Mouse (Mus musculus) kidney, postnatal 25 days (tissue): Measurements from ENCODE around the gene Them7.

Experiments used
- DNase-seq, 2 experiments: peaks; one replicate each; pipeline ENCODE4 v3.0.0; 2021; ENCODE audit warnings: mixed read lengths in 2 of 2

The Them7 gene

GRCm38 (mm10) chr2:105235380-105236115 lies 11.4 kb downstream of the Them7 start:
- peak; percentile 57 to 84 for DNase-seq

GRCm38 (mm10) chr2:105237424-105237823 lies 13.3 kb downstream of the Them7 start:
- DNase-seq: peak in 1 of 2 experiments; percentile 67

GRCm38 (mm10) chr2:105237841-105238240 lies 13.7 kb downstream of the Them7 start:
- DNase-seq: no peak

GRCm38 (mm10) chr2:105238775-105239174 lies 14.7 kb downstream of the Them7 start:
- peak; percentile 61 to 64 for DNase-seq

- DNase-seq: no peak
Measured at GRCm38 (mm10) chr2:105240631-105241030, 16.5 kb downstream of the Them7 start.

GRCm38 (mm10) chr2:105242940-105243339 lies 18.8 kb downstream of the Them7 start:
- DNase-seq: no peak

- no peak for DNase-seq
Measured at GRCm38 (mm10) chr2:105244733-105245132, 20.6 kb downstream of the Them7 start.

GRCm38 (mm10) chr2:105251978-105252377 lies 27.9 kb downstream of the Them7 start:
- DNase-seq: no peak

- DNase-seq: no peak
Measured at GRCm38 (mm10) chr2:105252824-105253223, 28.7 kb downstream of the Them7 start.

- DNase-seq: no peak
Measured at GRCm38 (mm10) chr2:105255457-105255856, 31.3 kb downstream of the Them7 start.

GRCm38 (mm10) chr2:105256427-105257071 lies 32.4 kb downstream of the Them7 start:
- no peak for DNase-seq

GRCm38 (mm10) chr2:105257376-105257775 lies 33.3 kb downstream of the Them7 start:
- no peak for DNase-seq

GRCm38 (mm10) chr2:105261335-105261734 lies 37.2 kb downstream of the Them7 start:
- no peak for DNase-seq

- DNase-seq: no peak
Measured at GRCm38 (mm10) chr2:105263219-105263618, 39.1 kb downstream of the Them7 start.

GRCm38 (mm10) chr2:105282407-105283077 lies 58.4 kb downstream of the Them7 start:
- no peak for DNase-seq

GRCm38 (mm10) chr2:105283811-105284210 lies 59.7 kb downstream of the Them7 start:
- no peak for DNase-seq

- no peak for DNase-seq
Measured at GRCm38 (mm10) chr2:105284855-105285254, 60.7 kb downstream of the Them7 start.

GRCm38 (mm10) chr2:105295823-105296222 lies 71.7 kb downstream of the Them7 start:
- DNase-seq: no peak

GRCm38 (mm10) chr2:105298888-105299287 lies 74.8 kb downstream of the Them7 start:
- DNase-seq: no peak

- no peak for DNase-seq
Measured at GRCm38 (mm10) chr2:105301082-105301481, 77.0 kb downstream of the Them7 start.

- no peak for DNase-seq
Measured at GRCm38 (mm10) chr2:105301531-105301930, 77.4 kb downstream of the Them7 start.

GRCm38 (mm10) chr2:105303962-105304514 lies 79.9 kb downstream of the Them7 start:
- no peak for DNase-seq

GRCm38 (mm10) chr2:105305876-105306275 lies 81.8 kb downstream of the Them7 start:
- no peak for DNase-seq
